Mouse (Mus musculus) neutrophil, adult 65 days (primary cell): ENCODE data around the gene Magi2. TPM values are rescaled to one million over a fixed set of nuclear protein-coding genes. Genes with fewer than 3 reads are reported as not detected.

Source experiments
- total RNA-seq: library from RNA; stranded (reverse); gene quantifications from 2 replicates; pipeline ENCODE4 v1.2.4, GENCODE M21; 2023

Magi2 gene
- 0.32 and 0.54 TPM in 2 replicates for total RNA-seq

DNA sequence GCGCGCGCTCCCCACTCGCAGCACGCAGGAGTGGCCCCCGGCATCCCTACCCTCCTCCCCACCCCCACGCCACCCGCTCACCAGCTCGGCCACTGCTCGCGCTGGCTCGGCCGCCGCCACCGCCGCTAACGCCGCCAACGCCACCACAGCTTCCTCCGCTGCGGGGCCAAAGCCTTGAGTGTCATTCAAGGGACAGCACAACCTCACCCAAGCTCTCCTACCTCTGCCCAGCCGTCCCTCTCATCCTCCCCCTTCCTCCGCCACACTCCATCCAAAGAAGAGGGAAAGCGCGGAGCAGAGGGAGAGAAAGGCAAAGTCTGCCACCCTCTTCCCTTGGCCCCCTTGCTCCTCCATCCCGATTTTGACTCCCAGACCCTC, at the start of gene Magi2:
Gene Magi2 (plus strand): TSS at position 171 of the 378 bp plus-strand sequence.

